ENCODE assay signal across 21 mouse cellular contexts in genomic region chr6:118079292-118079691, GRCm38 (mm10). TPM values are rescaled to one million over a fixed set of nuclear protein-coding genes. Genes with fewer than 3 reads are reported as not detected.
A peak's percentile ranks its signal among the peaks of the same experiment; 100 is the strongest.
DNase-seq lines count a peak whose midpoint lies in the region; ATAC-seq and TF ChIP-seq lines count a peak whose summit lies in the region.
"Had no signal": no experiment of that assay in that cellular context is flagged by ENCODE, and none has a peak within 500 bp of the region (broad histone marks: within the 10 kb centered on the region; RNA-seq: fewer than 3 reads in every experiment).

No protein-coding gene starts in this region.

- no peak for TF ChIP-seq CTCF in midbrain, postnatal 0 days (IDR thresholded peaks at IDR 0.05)
- no peak for TF ChIP-seq CTCF in stomach, postnatal 0 days (IDR thresholded peaks at IDR 0.05; ENCODE audit: low read depth)

- H3K27me3 ChIP-seq in hindbrain, embryonic 11.5 days (ENCODE audit: control insufficient read depth, insufficient read depth, low read length): no peaks in the 10 kb centered on the region
- no peaks in the 10 kb centered on the region for H3K27me3 ChIP-seq in hindbrain, embryonic 12.5 days
- H3K27me3 ChIP-seq in midbrain, embryonic 10.5 days (ENCODE audit: low read depth, poor library complexity, severe bottlenecking): 0 out of 2 replicates have a peak, but pooled peaks cover 4% of the 10 kb centered on the region
- no peaks in the 10 kb centered on the region for H3K27me3 ChIP-seq in midbrain, postnatal 0 days (ENCODE audit: insufficient read depth, low read length)
- no peaks in the 10 kb centered on the region for H3K27me3 ChIP-seq in stomach, postnatal 0 days (ENCODE audit: control insufficient read depth, insufficient read depth, low read length)
- H3K27me3 ChIP-seq: embryonic facial prominence, embryonic 12.5 days; forebrain, embryonic 12.5 days; Patski had no signal

- H3K27ac ChIP-seq in hindbrain, embryonic 11.5 days (ENCODE audit: low read depth, low read length): peak overlapping the region; percentile 58; the same call in 1 of the 2 replicates
- H3K27ac ChIP-seq in hindbrain, embryonic 12.5 days: no peak overlapping the region
- peak overlapping the region; percentile 34 for H3K27ac ChIP-seq in midbrain, embryonic 10.5 days (replicated peaks)
- no peak overlapping the region for H3K27ac ChIP-seq in midbrain, postnatal 0 days (ENCODE audit: low read depth, low read length)
- no peak overlapping the region for H3K27ac ChIP-seq in stomach, postnatal 0 days (replicated peaks)
- H3K27ac ChIP-seq: embryonic facial prominence, embryonic 12.5 days; forebrain, embryonic 12.5 days; gastrocnemius, adult 2 months had no signal

- no peak overlapping the region for H3K9ac ChIP-seq in hindbrain, embryonic 11.5 days (ENCODE audit: low read depth, low read length)
- no peak overlapping the region for H3K9ac ChIP-seq in hindbrain, embryonic 12.5 days
- no peak overlapping the region for H3K9ac ChIP-seq in midbrain, postnatal 0 days (replicated peaks; ENCODE audit: low read length, poor library complexity, severe bottlenecking)
- H3K9ac ChIP-seq in stomach, postnatal 0 days (ENCODE audit: low read length): no peak overlapping the region
- H3K9ac ChIP-seq: embryonic facial prominence, embryonic 12.5 days; forebrain, embryonic 12.5 days; forebrain, postnatal 0 days had no signal

- H3K4me2 ChIP-seq in hindbrain, embryonic 11.5 days (replicated peaks; ENCODE audit: low read depth, low read length): no peak overlapping the region
- H3K4me2 ChIP-seq in hindbrain, embryonic 12.5 days (replicated peaks): no peak overlapping the region
- H3K4me2 ChIP-seq in midbrain, postnatal 0 days (ENCODE audit: low read depth, low read length, poor library complexity, severe bottlenecking): no peak overlapping the region
- no peak overlapping the region for H3K4me2 ChIP-seq in stomach, postnatal 0 days (replicated peaks; ENCODE audit: low read depth)
- H3K4me2 ChIP-seq: embryonic facial prominence, embryonic 12.5 days; forebrain, embryonic 12.5 days had no signal

- no peak for DNase-seq in hindbrain, embryonic 11.5 days (ENCODE audit: low spot score)
- DNase-seq in midbrain, embryonic 10.5 days (ENCODE audit: low spot score): no peak
- no peak for DNase-seq in midbrain, postnatal 0 days (ENCODE audit: low spot score)
- DNase-seq in ovary, adult 18-20 months (ENCODE audit: low spot score): peak; percentile 0
- no peak for DNase-seq in ovary, postnatal 36 days (ENCODE audit: low spot score)
- peak; percentile 7 for DNase-seq in stomach, postnatal 0 days (ENCODE audit: low spot score)
- no peak for DNase-seq in frontal cortex, postnatal 25 days (ENCODE audit: low spot score in 2 of 2)
- DNase-seq: adrenal gland, postnatal 14 days; cerebellum, adult 11-12 months; cerebellum, adult 9-10 months; cerebellum, postnatal 25 days; forebrain, postnatal 0 days; gastrocnemius, adult 2 months; gastrocnemius, postnatal 25 days; heart, postnatal 10 days; heart, postnatal 4 days had no signal

- no peak overlapping the region for H3K4me3 ChIP-seq in hindbrain, embryonic 11.5 days (ENCODE audit: low read depth, low read length)
- no peak overlapping the region for H3K4me3 ChIP-seq in hindbrain, embryonic 12.5 days
- no peak overlapping the region for H3K4me3 ChIP-seq in midbrain, embryonic 10.5 days
- no peak overlapping the region for H3K4me3 ChIP-seq in midbrain, postnatal 0 days (ENCODE audit: low read depth, low read length)
- H3K4me3 ChIP-seq in stomach, postnatal 0 days (ENCODE audit: low read depth, low read length): no peak overlapping the region
- H3K4me3 ChIP-seq: embryonic facial prominence, embryonic 12.5 days; forebrain, embryonic 12.5 days; gastrocnemius, adult 2 months had no signal

- no peak for ATAC-seq in hindbrain, embryonic 11.5 days (ENCODE audit: low FRiP score)
- ATAC-seq in hindbrain, embryonic 12.5 days (ENCODE audit: low FRiP score): no peak
- ATAC-seq in midbrain, postnatal 0 days (ENCODE audit: low FRiP score): no peak
- ATAC-seq in stomach, postnatal 0 days (ENCODE audit: low FRiP score, low TSS enrichment): no peak
- ATAC-seq: activated CD4-positive, CD25-positive, alpha-beta regulatory T cell, adult 4 months; forebrain, postnatal 0 days; Patski had no signal

- no peaks in the 10 kb centered on the region for H3K9me3 ChIP-seq in hindbrain, embryonic 11.5 days (ENCODE audit: control insufficient read depth, low read length)
- no peaks in the 10 kb centered on the region for H3K9me3 ChIP-seq in hindbrain, embryonic 12.5 days (replicated peaks)
- H3K9me3 ChIP-seq in midbrain, embryonic 10.5 days (replicated peaks): no peaks in the 10 kb centered on the region
- no peaks in the 10 kb centered on the region for H3K9me3 ChIP-seq in midbrain, postnatal 0 days (ENCODE audit: low read length)
- H3K9me3 ChIP-seq in stomach, postnatal 0 days (ENCODE audit: control insufficient read depth, low read length): no peaks in the 10 kb centered on the region
- H3K9me3 ChIP-seq: embryonic facial prominence, embryonic 12.5 days; forebrain, embryonic 12.5 days had no signal

- TF ChIP-seq EP300 in stomach, postnatal 0 days (optimal IDR thresholded peaks at IDR 0.05): no peak

- 70% methylated on average over 3 of the region's 3 CpGs for WGBS in hindbrain, embryonic 11.5 days
- WGBS in hindbrain, embryonic 12.5 days: 69% methylated on average over 3 of the region's 3 CpGs
- 68% methylated on average over 3 of the region's 3 CpGs for WGBS in midbrain, embryonic 10.5 days
- WGBS in midbrain, postnatal 0 days: 53% methylated on average over 3 of the region's 3 CpGs
- 70% methylated on average over 3 of the region's 3 CpGs for WGBS in stomach, postnatal 0 days

- no peaks in the 10 kb centered on the region for H3K4me1 ChIP-seq in hindbrain, embryonic 11.5 days (replicated peaks; ENCODE audit: control insufficient read depth, insufficient read depth, low read length)
- peaks cover 5% of the 10 kb centered on the region; the same call in 1 of the 2 replicates for H3K4me1 ChIP-seq in hindbrain, embryonic 12.5 days
- peaks cover 23% of the 10 kb centered on the region for H3K4me1 ChIP-seq in midbrain, embryonic 10.5 days
- no peaks in the 10 kb centered on the region; the same call in 1 of the 2 replicates for H3K4me1 ChIP-seq in midbrain, postnatal 0 days (ENCODE audit: insufficient read depth, low read length)
- no peaks in the 10 kb centered on the region; the same call in 1 of the 2 replicates for H3K4me1 ChIP-seq in stomach, postnatal 0 days (replicated peaks; ENCODE audit: control insufficient read depth, insufficient read depth)

- no peaks in the 10 kb centered on the region for H3K36me3 ChIP-seq in hindbrain, embryonic 11.5 days (ENCODE audit: control insufficient read depth, insufficient read depth, low read length)
- H3K36me3 ChIP-seq in hindbrain, embryonic 12.5 days: no peaks in the 10 kb centered on the region
- no peaks in the 10 kb centered on the region for H3K36me3 ChIP-seq in midbrain, embryonic 10.5 days
- no peaks in the 10 kb centered on the region for H3K36me3 ChIP-seq in midbrain, postnatal 0 days (ENCODE audit: insufficient read depth, low read length)
- H3K36me3 ChIP-seq in stomach, postnatal 0 days (ENCODE audit: control insufficient read depth, insufficient read depth, low read length): no peaks in the 10 kb centered on the region
- H3K36me3 ChIP-seq: embryonic facial prominence, embryonic 12.5 days; forebrain, embryonic 12.5 days had no signal

RNA-seq across cellular contexts. Expression of gene Csgalnact2, which starts 59.6 kb away (rescaled TPM):
- polyA plus RNA-seq in hindbrain, embryonic 11.5 days (2014; fragmentation: Nextera tagmentation; extraction: Ambion mirVana): 8.7 and 11.5 TPM in 2 replicates
- 9.8 and 12.3 TPM in 2 replicates for polyA plus RNA-seq in hindbrain, embryonic 12.5 days (2016; fragmentation: Nextera tagmentation; extraction: Ambion mirVana)
- 6.3 and 6.5 TPM in 2 replicates for polyA plus RNA-seq in midbrain, embryonic 10.5 days (2016; fragmentation: Nextera tagmentation; extraction: Ambion mirVana)
- 13.0 and 15.8 TPM in 2 replicates for total RNA-seq in midbrain, postnatal 0 days (2014; rRNA removed)
- polyA plus RNA-seq in midbrain, postnatal 0 days (2015; fragmentation: Nextera tagmentation; extraction: Ambion mirVana): 10.8 and 11.0 TPM in 2 replicates
- 10.0 and 10.5 TPM in 2 replicates for polyA plus RNA-seq in stomach, postnatal 0 days (2015; fragmentation: Nextera tagmentation; extraction: Ambion mirVana)

Comparison
In these comparisons a context has a peak if more than half of its experiments do, and no peak if none do; other contexts are left out.
1. DNase-seq: peak in ovary, adult 18-20 months (single experiment) and stomach, postnatal 0 days (single experiment); none in hindbrain, embryonic 11.5 days (single experiment), midbrain, embryonic 10.5 days (single experiment), midbrain, postnatal 0 days (single experiment), ovary, postnatal 36 days (single experiment) and frontal cortex, postnatal 25 days (0 of 2).
2. H3K27ac ChIP-seq: peak in hindbrain, embryonic 11.5 days (single experiment) and midbrain, embryonic 10.5 days (single experiment); none in hindbrain, embryonic 12.5 days (single experiment), midbrain, postnatal 0 days (single experiment) and stomach, postnatal 0 days (single experiment).